Mouse (Mus musculus) liver (tissue): ENCODE data around the gene Serbp1.

Experiments
- DNase-seq: peaks from one replicate; pipeline ENCODE4 v3.0.0-alpha.2; 2020; ENCODE audit warnings: mixed read lengths

Serbp1 gene

DNA sequence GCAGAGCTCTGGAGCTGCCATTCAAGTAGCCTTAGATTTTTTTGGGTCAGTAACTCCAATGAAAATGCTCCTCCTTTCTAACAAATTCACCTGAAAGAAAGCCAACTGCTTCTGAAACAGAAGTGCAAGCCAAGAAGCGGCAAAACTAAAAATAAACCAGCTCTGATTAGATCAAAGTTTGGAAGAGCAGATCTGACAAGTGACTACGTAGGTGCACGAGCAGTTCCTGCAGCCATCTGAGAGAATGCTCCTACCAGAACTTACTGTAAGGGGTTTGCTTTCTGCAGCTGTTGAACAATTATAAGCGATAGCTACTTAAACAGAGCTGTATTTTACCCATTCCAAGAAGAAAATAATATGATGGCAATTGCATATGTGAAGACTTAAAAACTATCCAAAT is 64.5 kb downstream of the Serbp1 start:
- no peak for DNase-seq

- DNase-seq: no peak
Observed at GRCm38 (mm10) chr6:67303210-67303609, 65.2 kb downstream of the Serbp1 start.

- DNase-seq: no peak
Observed at GRCm38 (mm10) chr6:67308994-67309393, 71.0 kb downstream of the Serbp1 start.

GRCm38 (mm10) chr6:67309752-67310151 is 71.8 kb downstream of the Serbp1 start:
- DNase-seq: no peak

DNA sequence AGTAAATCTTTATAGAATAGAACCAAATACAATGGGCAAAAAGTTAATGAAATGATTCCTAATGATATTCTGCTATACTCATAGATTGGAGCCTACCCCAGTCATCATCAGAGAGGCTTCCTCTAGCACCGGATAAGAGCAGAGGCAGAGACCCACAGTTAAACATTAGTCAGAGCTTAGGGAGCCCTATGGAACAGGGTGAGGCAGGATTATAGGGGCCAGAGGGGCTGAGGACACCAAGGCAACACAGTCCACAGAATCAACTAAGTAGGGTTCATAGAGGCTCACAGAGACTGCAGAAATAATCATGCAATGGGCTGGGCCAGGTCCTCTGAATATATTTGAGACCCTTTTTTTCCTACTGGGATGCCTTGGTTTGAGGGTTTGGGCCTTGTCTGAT is 76.7 kb downstream of the Serbp1 start:
- no peak for DNase-seq

- no peak for DNase-seq
Observed at GRCm38 (mm10) chr6:67317068-67317467, 79.1 kb downstream of the Serbp1 start.

DNA sequence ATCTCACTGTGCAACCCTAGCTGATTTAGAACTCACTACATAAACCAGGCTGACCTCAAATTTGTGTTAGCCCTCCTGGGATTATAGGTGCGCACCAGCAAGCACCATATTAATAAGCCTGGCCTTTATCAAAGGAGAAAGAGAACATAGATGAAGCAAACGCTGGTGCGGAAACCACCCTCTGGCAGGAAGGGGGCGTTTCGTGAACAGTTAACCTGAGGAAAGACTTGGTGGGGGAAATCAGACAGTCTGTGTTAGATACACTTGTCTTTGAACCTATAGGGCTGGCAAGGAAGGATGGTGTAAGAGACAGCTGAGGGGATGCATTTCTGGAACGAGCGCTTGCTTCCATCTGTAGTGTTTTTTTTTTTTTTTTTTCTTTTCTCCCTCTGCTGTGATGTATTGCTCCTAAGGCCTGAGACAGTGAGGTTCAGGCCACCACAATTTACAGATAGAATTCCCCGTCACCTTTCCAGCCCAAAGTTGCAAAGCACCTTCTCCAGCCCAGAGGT is 79.9 kb downstream of the Serbp1 start:
- DNase-seq: no peak

- peak; percentile 79 for DNase-seq
Observed at GRCm38 (mm10) chr6:67318451-67318850, 80.5 kb downstream of the Serbp1 start.

DNA sequence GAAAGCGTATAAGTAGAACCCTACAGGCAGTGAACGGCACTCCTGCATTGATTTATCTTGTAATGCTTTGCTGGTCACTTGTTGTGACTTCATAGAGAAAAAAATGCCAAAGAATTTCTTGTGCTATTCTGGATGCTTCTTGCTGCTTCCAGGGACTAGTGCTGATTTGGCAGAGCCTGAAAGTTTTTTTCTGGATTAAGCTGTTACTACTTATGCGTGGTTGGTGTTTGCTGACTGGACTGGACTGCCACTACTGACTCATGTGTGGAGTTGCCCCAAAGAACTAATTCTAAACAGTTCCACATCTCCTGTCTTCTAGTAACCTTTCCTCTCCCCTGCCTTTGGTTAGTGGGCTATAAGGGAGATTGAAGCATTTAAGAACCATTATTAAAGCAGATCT is 85.8 kb downstream of the Serbp1 start:
- no peak for DNase-seq

- no peak for DNase-seq
Observed at GRCm38 (mm10) chr6:67337943-67338342, 100.0 kb downstream of the Serbp1 start.

DNA sequence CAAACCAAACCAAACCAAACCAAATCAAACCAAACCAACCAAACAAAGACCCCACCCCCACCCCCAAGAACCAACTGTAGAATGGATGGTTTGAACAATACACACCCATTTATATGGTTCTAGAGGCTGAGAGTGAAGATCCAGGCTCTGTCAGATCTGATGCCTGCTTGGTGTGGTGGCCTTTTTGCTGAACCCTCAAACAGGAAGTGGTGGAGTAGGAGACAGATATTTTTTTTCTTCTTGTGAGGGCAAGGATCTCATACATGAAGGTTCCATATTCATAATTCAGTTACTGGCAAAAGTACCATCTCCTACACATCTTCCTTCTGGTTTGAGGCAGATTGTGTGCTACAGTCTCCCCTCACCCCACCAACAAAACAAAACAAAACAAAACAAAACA is 101.5 kb downstream of the Serbp1 start:
- DNase-seq: no peak
